30 mouse cellular contexts compared by ENCODE assay signal in the genomic region with DNA sequence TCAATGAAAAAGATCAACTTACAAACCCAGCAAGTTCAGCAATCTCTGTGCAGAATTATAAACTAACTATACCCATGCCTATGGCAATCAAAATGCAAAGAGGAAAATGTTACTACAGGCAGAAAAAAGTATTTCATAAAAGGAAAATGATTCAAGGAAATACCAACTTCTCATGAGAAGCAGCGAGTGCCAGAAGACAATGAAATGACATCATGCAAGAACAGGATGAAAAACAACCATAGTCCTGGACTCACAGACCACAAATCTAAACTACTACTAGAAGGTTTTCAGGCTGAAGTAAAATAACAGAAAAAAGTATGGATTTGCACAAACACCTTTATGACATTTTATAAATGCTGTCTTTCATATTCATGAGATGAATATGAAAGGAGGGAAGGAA.
DNase-seq lines count a peak whose midpoint lies in the region; ATAC-seq and TF ChIP-seq lines count a peak whose summit lies in the region.
"Had no signal": no experiment of that assay in that cellular context is flagged by ENCODE, and none has a peak within 500 bp of the region (broad histone marks: within the 10 kb centered on the region; RNA-seq: fewer than 3 reads in every experiment).

No protein-coding gene starts in this region.

- H3K4me3 ChIP-seq in gastrocnemius, adult 2 months = no peak overlapping the region
- H3K4me3 ChIP-seq in kidney, adult 2 months (ENCODE audit: insufficient read depth, low read depth, low read length) = no peak overlapping the region
- no peak overlapping the region for H3K4me3 ChIP-seq in kidney, embryonic 15.5 days (replicated peaks)
- H3K4me3 ChIP-seq: embryonic facial prominence, embryonic 15.5 days; forebrain, embryonic 15.5 days; hindbrain, embryonic 13.5 days; limb, embryonic 12.5 days; megakaryocyte, embryonic 14.5 days; midbrain, embryonic 13.5 days; neural tube, embryonic 15.5 days; stomach, embryonic 15.5 days had no signal

- H3K9ac ChIP-seq in kidney, embryonic 15.5 days = no peak overlapping the region
- H3K9ac ChIP-seq: embryonic facial prominence, embryonic 15.5 days; forebrain, embryonic 15.5 days; hindbrain, embryonic 13.5 days; limb, embryonic 12.5 days; liver, postnatal 0 days; midbrain, embryonic 13.5 days; neural tube, embryonic 15.5 days; stomach, embryonic 15.5 days had no signal

- peak overlapping the region; percentile 48 for H3K27ac ChIP-seq in gastrocnemius, adult 2 months
- no peak overlapping the region for H3K27ac ChIP-seq in kidney, adult 2 months (ENCODE audit: insufficient read depth, low read depth, low read length)
- H3K27ac ChIP-seq in kidney, embryonic 15.5 days = no peak overlapping the region
- H3K27ac ChIP-seq: embryonic facial prominence, embryonic 15.5 days; forebrain, embryonic 15.5 days; hindbrain, embryonic 13.5 days; limb, embryonic 12.5 days; midbrain, embryonic 13.5 days; neural tube, embryonic 15.5 days; stomach, embryonic 15.5 days had no signal

- no peak for TF ChIP-seq CTCF in gastrocnemius, adult 2 months (IDR thresholded peaks at IDR 0.05)
- TF ChIP-seq CTCF in kidney, adult 2 months (conservative IDR thresholded peaks at IDR 0.05; ENCODE audit: insufficient read depth, insufficient read length, low read depth, low read length) = no peak

- H3K9me3 ChIP-seq in kidney, embryonic 15.5 days (replicated peaks) = no peaks in the 10 kb centered on the region
- H3K9me3 ChIP-seq: embryonic facial prominence, embryonic 15.5 days; forebrain, embryonic 15.5 days; hindbrain, embryonic 13.5 days; limb, embryonic 12.5 days; megakaryocyte, embryonic 14.5 days; midbrain, embryonic 13.5 days; neural tube, embryonic 15.5 days; stomach, embryonic 15.5 days had no signal

- ATAC-seq in kidney, embryonic 15.5 days (replicated peaks; ENCODE audit: low FRiP score) = no peak
- ATAC-seq: activated CD4-positive, CD25-positive, alpha-beta regulatory T cell, adult 4 months; forebrain, embryonic 15.5 days; liver, postnatal 0 days; midbrain, embryonic 13.5 days had no signal

- no peak overlapping the region for H3K4me2 ChIP-seq in kidney, embryonic 15.5 days
- H3K4me2 ChIP-seq: embryonic facial prominence, embryonic 15.5 days; forebrain, embryonic 15.5 days; hindbrain, embryonic 13.5 days; limb, embryonic 12.5 days; liver, embryonic 11.5 days; midbrain, embryonic 13.5 days; neural tube, embryonic 15.5 days; stomach, embryonic 15.5 days had no signal

- H3K27me3 ChIP-seq in kidney, adult 2 months (replicated peaks; ENCODE audit: control insufficient read depth, insufficient read depth, low read length) = no peaks in the 10 kb centered on the region
- no peaks in the 10 kb centered on the region for H3K27me3 ChIP-seq in kidney, embryonic 15.5 days
- H3K27me3 ChIP-seq: embryonic facial prominence, embryonic 15.5 days; forebrain, embryonic 15.5 days; hindbrain, embryonic 13.5 days; limb, embryonic 12.5 days; megakaryocyte, embryonic 14.5 days; midbrain, embryonic 13.5 days; neural tube, embryonic 15.5 days; stomach, embryonic 15.5 days had no signal

- intact Hi-C loops in gastrocnemius, adult 2 months (cut with DNase I) = no loop called here

- WGBS in kidney, adult 2 months = 59% methylated on average over 1 of the region's 1 CpGs
- WGBS in kidney, embryonic 15.5 days = 68% methylated on average over 1 of the region's 1 CpGs

- no peak for DNase-seq in gastrocnemius, adult 2 months
- no peak for DNase-seq in gastrocnemius, postnatal 25 days
- DNase-seq in kidney, adult 2 months = peak; percentile 14
- peak; percentile 66 for DNase-seq in 416B (ENCODE audit: low read depth)
- DNase-seq in naive thymus-derived CD4-positive, alpha-beta T cell, adult 2 months (ENCODE audit: low read depth) = peak; percentile 34
- DNase-seq in natural killer cell, adult 2 months (ENCODE audit: low spot score in 2 of 2) = no peak
- DNase-seq: adrenal gland, adult 8-10 months; cerebellum, adult 11-12 months; cerebellum, postnatal 25 days; embryo, embryonic 11 days; gastrocnemius, postnatal 10 days; heart, adult 18-20 months; heart, postnatal 10 days; kidney, adult 11 months; kidney, postnatal 10 days; liver, postnatal 0 days; right cerebral cortex, adult 18-20 months; right cerebral cortex, postnatal 4 days; thymus, postnatal 25 days had no signal

- H3K4me1 ChIP-seq in kidney, adult 2 months (ENCODE audit: control insufficient read depth, insufficient read depth, low read length) = peaks cover 2% of the 10 kb centered on the region; the same call in 1 of the 2 replicates
- H3K4me1 ChIP-seq in kidney, embryonic 15.5 days = 0 out of 2 replicates have a peak, but pooled peaks cover 10% of the 10 kb centered on the region
- H3K4me1 ChIP-seq: limb, embryonic 12.5 days; stomach, embryonic 15.5 days had no signal

- no peaks in the 10 kb centered on the region for H3K36me3 ChIP-seq in kidney, adult 2 months (ENCODE audit: control insufficient read depth, insufficient read depth, low read length)
- no peaks in the 10 kb centered on the region for H3K36me3 ChIP-seq in kidney, embryonic 15.5 days
- H3K36me3 ChIP-seq: embryonic facial prominence, embryonic 15.5 days; forebrain, embryonic 15.5 days; hindbrain, embryonic 13.5 days; limb, embryonic 12.5 days; midbrain, embryonic 13.5 days; neural tube, embryonic 15.5 days; stomach, embryonic 15.5 days had no signal

- no peak for TF ChIP-seq POLR2A in kidney, adult 2 months (IDR thresholded peaks at IDR 0.05; ENCODE audit: low read depth, low read length)

Comparison
In these comparisons a context has a peak if more than half of its experiments do, and no peak if none do; other contexts are left out.
1. DNase-seq: peak in kidney, adult 2 months (single experiment), 416B (single experiment) and naive thymus-derived CD4-positive, alpha-beta T cell, adult 2 months (single experiment); none in gastrocnemius, adult 2 months (single experiment), gastrocnemius, postnatal 25 days (single experiment) and natural killer cell, adult 2 months (0 of 2).